Mouse (Mus musculus) kidney, adult 2 months (tissue): ENCODE results near the gene Coa5. TPM values are rescaled to one million over a fixed set of nuclear protein-coding genes. Genes with fewer than 3 reads are reported as not detected.

Experiments
- DNase-seq: peaks from one replicate; pipeline ENCODE4 v3.0.0; 2021
- H3K27ac ChIP-seq: fragments of 200-500 bp; 2 replicates; pipeline ENCODE4 v1.5.1; 2012; ENCODE audit warnings: low read depth, low read length, control low read depth, inconsistent platforms; ENCODE audit not compliant: insufficient read depth
- H3K27me3 ChIP-seq: fragments of 200-500 bp; replicated peaks from 2 replicates; pipeline ENCODE4 v1.6.1; 2012; ENCODE audit warnings: mild to moderate bottlenecking, moderate library complexity, low read length, inconsistent platforms; ENCODE audit not compliant: control insufficient read depth, insufficient read depth
- H3K36me3 ChIP-seq: fragments of 200-500 bp; 2 replicates; pipeline ENCODE4 v1.6.1; 2012; ENCODE audit warnings: mild to moderate bottlenecking, moderate library complexity, low read length, inconsistent platforms; ENCODE audit not compliant: control insufficient read depth, insufficient read depth
- H3K4me1 ChIP-seq: fragments of 200-500 bp; 2 replicates; pipeline ENCODE4 v1.6.1; 2011; ENCODE audit warnings: low read length; ENCODE audit not compliant: control insufficient read depth, insufficient read depth
- H3K4me3 ChIP-seq: fragments of 200-500 bp; 2 replicates; pipeline ENCODE4 v1.5.1; 2011; ENCODE audit warnings: mild to moderate bottlenecking, low read depth, low read length, control low read depth; ENCODE audit not compliant: insufficient read depth
- CTCF ChIP-seq: fragments of 200-500 bp; conservative IDR thresholded peaks from 2 replicates; pipeline ENCODE4 v1.5.1; 2011; ENCODE audit warnings: low read depth, mild to moderate bottlenecking, control low read depth, low read length, moderate library complexity, mixed read lengths; ENCODE audit not compliant: insufficient read depth, insufficient read length
- POLR2A ChIP-seq: fragments of 200-500 bp; IDR thresholded peaks from one replicate; pipeline ENCODE4 v1.6.1; 2011; ENCODE audit warnings: low read depth, low read length, control low read depth
- whole genome bisulfite sequencing: fragments of 180-500 bp; shearing (Covaris S2); methylation state at CpG from one replicate; pipeline ENCODE4 v1.1.7; 2018; 5-methylcytosine and 5-hydroxymethylcytosine counted together
- polyA plus RNA-seq: library from polyadenylated mRNA; depleted of rRNA; stranded (reverse); fragments of >200 nt; gene quantifications from 2 replicates; pipeline ENCODE4 v1.2.3, GENCODE M21; 2012

The Coa5 gene
- polyA plus RNA-seq, 1 experiment: 83.9 TPM

DNA sequence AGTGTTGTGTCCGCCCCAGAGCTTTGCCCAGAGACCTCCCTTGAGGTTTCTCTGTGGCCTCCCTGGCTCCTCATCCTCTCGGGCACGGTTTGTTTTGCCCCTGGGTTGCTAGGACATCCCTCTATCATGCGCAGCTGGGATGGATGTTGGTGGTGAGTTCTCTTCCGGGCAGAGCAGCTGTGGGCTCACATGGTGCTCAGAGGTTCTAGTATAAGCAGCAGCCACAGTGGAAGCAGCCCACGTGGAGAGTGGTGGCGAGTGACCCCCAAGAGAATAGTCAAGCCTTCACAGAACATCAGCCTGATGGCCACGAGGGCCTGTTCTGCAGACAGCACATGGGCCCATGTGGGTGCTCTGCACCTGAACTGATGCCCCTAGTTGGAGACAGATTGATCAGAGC, 22.7 kb downstream of the Coa5 start:
- H3K36me3 ChIP-seq: no peaks in the 10 kb centered on the region
- DNase-seq: no peak
- no peaks in the 10 kb centered on the region for H3K27me3 ChIP-seq
- H3K4me1 ChIP-seq: no peaks in the 10 kb centered on the region
- no peak for TF ChIP-seq POLR2A
- TF ChIP-seq CTCF: no peak
- WGBS: 83% methylated on average over 8 of the region's 8 CpGs
- no peak overlapping the region for H3K27ac ChIP-seq
- H3K4me3 ChIP-seq: no peak overlapping the region

DNA sequence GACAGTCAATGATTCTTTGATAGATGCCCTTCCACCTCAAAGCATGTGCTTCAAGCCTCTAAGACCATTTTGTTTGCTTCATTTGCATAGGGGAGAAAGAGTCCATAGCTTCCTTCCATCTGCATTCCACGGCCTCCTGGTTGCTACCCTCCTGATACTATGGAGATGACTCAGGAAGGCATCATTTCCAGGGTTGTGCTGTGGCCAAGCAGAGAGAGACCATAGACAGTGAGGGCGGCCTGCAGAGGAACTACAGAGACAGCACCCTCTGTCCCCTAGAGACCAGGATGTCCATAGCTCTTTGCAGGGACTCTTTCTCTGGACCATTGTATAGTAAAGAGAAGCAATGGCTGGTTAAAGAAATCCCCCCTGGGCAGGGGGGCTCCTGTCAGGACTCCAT, 24.8 kb downstream of the Coa5 start:
- H3K36me3 ChIP-seq: no peaks in the 10 kb centered on the region
- no peak overlapping the region for H3K27ac ChIP-seq
- no peaks in the 10 kb centered on the region for H3K27me3 ChIP-seq
- H3K4me3 ChIP-seq: no peak overlapping the region
- 89% methylated on average over 2 of the region's 2 CpGs for WGBS
- no peak for DNase-seq
- no peaks in the 10 kb centered on the region for H3K4me1 ChIP-seq
- no peak for TF ChIP-seq POLR2A
- TF ChIP-seq CTCF: no peak

DNA sequence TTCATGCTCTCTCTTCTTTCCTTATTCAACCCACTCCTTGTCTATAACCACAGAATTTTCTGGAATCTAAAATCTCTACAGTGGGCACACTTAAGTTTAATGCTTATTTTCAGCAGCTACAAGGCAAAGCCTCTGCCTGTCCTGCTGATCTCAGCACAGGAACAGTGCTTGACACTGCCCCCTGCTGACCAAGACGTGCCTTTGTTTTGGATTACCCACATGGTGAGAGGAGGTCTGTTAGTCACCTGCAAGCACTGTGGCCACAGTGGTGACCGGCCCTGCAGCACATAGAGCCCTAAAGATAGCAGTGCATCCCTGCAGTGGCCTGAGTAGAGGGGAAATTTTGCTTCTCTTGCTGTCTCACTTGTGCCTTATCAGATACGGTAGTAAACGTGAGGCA, 28.2 kb downstream of the Coa5 start:
- TF ChIP-seq CTCF (peak; percentile 87), POLR2A (no peak)
- H3K36me3 ChIP-seq: no peaks in the 10 kb centered on the region
- no peaks in the 10 kb centered on the region for H3K27me3 ChIP-seq
- 61% methylated on average over 4 of the region's 4 CpGs for WGBS
- H3K4me3 ChIP-seq: no peak overlapping the region
- DNase-seq: peak; percentile 63
- no peak overlapping the region for H3K27ac ChIP-seq
- H3K4me1 ChIP-seq: no peaks in the 10 kb centered on the region

DNA sequence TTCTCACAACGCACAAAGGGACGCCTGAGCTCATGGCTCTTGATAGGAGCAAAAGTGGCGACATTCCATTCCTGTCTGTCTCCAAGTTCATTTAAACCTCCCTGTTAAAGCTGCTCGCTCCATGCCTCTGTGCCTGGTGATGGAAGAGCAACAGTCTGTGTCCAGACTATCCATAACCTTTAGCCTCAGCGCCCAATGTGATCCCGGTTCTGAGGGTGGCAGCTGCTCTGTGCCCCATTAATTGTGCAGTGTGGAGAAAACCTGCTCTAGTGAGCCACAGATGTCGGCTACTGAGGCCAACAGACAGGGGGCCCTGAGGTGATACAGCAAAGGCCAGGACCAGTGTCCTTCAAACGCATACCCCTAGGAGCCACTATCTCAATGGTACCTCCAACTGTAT, 30.2 kb downstream of the Coa5 start:
- Histone ChIP-seq H3K27ac (no peak overlapping the region), H3K36me3 (no peaks in the 10 kb centered on the region), H3K4me3 (no peak overlapping the region), H3K4me1 (peaks cover 5% of the 10 kb centered on the region; the same call in 1 of the 2 replicates), H3K27me3 (no peaks in the 10 kb centered on the region)
- WGBS: 72% methylated on average over 8 of the region's 8 CpGs
- no peak for DNase-seq
- TF ChIP-seq POLR2A: no peak
- no peak for TF ChIP-seq CTCF

DNA sequence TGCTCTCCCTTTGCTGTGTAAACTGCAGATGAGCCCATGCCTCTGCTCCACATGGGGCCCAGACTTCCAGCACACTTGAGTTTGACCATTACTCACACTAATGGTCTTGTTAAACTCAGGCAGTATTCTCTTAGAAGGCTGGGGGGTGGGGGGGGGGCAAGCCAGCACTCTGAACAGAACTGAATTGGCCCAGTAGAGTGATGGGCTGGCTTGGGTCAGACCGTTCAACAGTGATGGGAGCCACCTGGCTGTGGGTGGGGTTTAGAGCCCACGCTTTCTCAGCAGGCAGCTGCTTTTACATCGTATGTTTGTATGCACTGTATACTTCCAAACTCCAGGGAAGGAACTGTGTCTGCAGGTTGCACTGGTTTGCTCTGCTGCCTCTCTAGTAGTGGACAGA, 30.9 kb downstream of the Coa5 start:
- Histone ChIP-seq H3K27me3 (no peaks in the 10 kb centered on the region), H3K36me3 (no peaks in the 10 kb centered on the region), H3K27ac (no peak overlapping the region), H3K4me3 (no peak overlapping the region), H3K4me1 (peaks cover 5% of the 10 kb centered on the region; the same call in 1 of the 2 replicates)
- no peak for TF ChIP-seq POLR2A
- no peak for TF ChIP-seq CTCF
- DNase-seq: no peak
- 66% methylated on average over 3 of the region's 3 CpGs for WGBS

DNA sequence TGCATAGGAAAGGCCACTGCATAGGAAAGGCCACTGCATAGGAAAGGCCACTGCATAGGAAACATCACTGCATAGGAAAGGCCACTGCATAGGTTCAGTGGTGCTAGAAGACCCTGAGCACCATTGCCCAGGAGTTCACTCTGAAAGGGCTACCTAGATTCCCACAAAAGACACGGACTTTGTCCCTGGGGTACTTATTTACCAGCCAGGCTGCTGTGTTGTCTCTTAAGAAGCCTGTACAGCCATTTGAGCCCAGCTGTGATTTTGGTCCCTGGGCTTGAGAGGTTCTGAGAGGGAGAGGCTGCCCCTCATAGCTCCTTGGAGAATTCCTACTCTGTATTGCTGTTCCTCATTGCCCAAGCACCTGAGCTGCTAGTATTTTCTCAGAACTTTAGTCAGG, 33.4 kb downstream of the Coa5 start:
- no peak for TF ChIP-seq CTCF
- no peak for TF ChIP-seq POLR2A
- peaks cover 5% of the 10 kb centered on the region; the same call in 1 of the 2 replicates for H3K4me1 ChIP-seq
- WGBS: 67% methylated on average over 1 of the region's 1 CpGs
- no peaks in the 10 kb centered on the region for H3K36me3 ChIP-seq
- peak; percentile 74 for DNase-seq
- no peak overlapping the region for H3K27ac ChIP-seq
- H3K27me3 ChIP-seq: no peaks in the 10 kb centered on the region
- no peak overlapping the region for H3K4me3 ChIP-seq

DNA sequence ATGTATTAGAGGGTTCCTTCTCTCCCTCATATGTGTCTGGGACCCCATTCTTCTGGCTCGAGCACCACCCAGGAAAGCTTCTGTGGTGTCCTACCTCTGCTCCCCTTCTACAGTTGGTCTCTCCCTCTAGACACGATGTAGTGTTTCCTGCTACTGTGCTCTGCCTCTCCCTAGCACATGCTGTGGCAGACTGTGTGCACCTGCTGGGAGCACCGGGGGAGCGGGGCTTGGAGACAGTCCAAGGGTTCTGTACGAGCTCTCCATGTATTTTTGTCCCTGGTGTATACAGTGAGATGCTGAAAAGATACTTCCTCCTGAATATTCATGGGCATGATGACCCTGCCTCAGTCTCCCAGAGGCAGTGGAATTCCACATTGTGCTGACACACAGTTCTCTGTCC, 36.7 kb downstream of the Coa5 start:
- TF ChIP-seq POLR2A: no peak
- TF ChIP-seq CTCF: no peak
- Histone ChIP-seq H3K36me3 (no peaks in the 10 kb centered on the region), H3K27me3 (no peaks in the 10 kb centered on the region), H3K27ac (no peak overlapping the region), H3K4me3 (no peak overlapping the region), H3K4me1 (peaks cover 5% of the 10 kb centered on the region; the same call in 1 of the 2 replicates)
- 88% methylated on average over 5 of the region's 5 CpGs for WGBS
- DNase-seq: no peak

DNA sequence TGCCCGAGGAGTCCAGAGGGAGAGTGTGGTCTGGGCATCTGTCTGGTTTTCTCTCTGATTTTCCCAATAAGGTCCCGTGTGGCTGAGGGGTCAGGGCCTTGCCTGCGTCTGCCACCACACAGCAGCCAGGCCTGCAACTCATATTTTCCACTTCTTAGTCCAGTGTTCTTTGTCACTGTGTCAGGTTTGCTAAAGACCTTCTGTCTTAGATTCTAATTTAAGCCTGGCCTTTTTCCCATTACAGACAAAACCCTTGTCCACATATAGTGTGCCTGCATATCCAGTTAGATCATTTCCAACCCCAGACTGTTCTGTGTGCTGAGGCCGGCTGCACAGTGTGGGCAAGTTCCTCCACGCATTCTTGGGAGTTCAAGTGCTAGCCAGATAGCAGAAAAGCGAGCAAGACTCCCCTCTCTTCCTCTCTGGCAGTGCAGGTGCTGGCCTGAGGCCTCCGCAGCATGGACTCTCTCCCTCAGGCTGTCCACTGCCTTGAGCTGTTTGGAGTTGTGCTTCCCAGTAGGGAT, 43.4 kb downstream of the Coa5 start:
- Histone ChIP-seq H3K27me3 (no peaks in the 10 kb centered on the region), H3K4me3 (no peak overlapping the region), H3K36me3 (no peaks in the 10 kb centered on the region), H3K4me1 (no peaks in the 10 kb centered on the region), H3K27ac (no peak overlapping the region)
- TF ChIP-seq CTCF (no peak), POLR2A (no peak)
- DNase-seq: no peak
- WGBS: 88% methylated on average over 7 of the region's 7 CpGs
